Mouse (Mus musculus): ENCODE data around the gene Mrpl48.
"Not testable (repeated sequence)": the region's sequence is repeated elsewhere in the genome, so short reads cannot be mapped to it uniquely, and the experiment has no call there.

Mrpl48 gene

DNA sequence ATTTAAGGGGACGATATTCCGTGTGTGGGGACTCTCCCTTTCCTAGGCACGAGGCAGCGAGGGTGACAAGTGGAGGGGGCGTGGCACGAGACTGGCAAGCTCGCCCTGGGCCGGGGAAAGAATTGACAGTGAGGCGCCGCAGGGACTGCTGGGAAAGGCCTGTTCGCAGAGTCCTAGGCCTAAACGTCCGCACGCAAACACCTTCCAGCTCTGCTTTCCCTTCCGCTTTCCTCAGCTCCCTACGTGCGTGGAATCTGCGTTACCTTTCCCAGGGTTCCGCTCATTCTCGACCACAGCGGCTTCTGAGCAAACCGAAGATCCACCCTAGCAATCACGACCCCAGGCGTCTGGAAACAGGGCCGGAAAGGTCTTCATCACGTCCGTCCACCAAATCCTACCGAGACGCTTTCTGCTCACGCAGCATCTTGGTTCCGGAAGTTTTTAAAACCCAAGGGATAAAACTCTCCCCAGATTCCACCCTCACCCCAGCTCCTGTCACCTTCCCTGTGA lies 25.3 kb downstream of the Mrpl48 start:
- DNase-seq, result peak; percentile 69 to 78

DNA sequence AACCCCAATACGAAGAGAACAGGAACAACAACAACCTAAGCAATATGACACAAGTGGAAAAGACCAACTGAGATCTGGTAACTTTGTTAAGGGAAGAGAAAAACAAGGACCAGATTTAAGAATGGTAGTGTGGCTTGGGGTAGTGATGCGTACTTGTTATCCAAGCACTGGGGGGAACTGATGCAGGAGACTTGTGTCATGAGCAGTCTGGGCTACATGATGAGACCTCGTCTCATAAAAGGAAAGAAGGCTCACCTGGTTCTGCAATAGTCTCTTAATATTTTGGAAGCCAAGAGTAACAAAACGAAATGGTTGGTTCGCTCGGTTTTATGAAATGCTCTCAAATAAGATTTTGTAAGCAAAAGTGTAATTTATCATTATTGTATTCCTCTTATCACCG lies 25.9 kb downstream of the Mrpl48 start:
- DNase-seq, result no peak

DNA sequence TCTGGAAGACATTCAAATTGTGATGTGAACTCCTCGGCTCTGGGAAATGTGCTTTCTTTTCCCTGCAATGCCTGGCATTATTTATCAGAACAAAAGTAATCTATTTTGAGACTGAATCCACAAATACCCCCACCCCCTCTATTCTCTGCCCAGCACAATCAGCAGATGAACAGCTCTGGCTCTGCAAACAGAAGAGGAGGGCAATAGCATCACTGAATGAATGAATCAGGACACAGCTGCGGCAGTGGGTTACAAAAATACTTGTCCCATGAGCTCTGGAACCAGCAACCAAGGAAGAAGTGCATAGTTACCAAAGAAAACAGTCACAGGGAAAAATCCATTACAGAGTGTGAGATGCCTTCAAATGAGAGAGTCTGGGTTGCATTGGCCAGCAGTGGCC lies 29.3 kb downstream of the Mrpl48 start:
- DNase-seq, result no peak

DNA sequence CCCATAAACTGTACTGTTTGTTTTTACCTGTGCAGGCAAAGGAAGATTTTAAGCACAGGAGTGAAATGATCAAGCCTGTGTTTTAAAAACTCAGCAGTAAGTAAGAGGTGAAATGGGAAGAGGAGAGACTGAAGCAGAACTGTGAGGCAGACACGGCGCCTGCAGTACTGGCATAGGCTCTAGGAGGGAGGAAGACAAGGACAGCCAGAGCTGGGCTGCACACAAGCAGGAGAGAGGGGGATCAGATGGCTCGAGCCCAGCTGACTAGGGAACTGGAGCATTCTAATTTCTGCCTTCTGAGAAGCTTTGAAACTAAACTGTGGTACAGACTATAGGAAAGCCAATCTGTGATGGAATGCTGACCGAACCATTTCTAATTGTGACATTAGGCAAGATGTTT lies 35.4 kb downstream of the Mrpl48 start:
- no peak for DNase-seq

DNA sequence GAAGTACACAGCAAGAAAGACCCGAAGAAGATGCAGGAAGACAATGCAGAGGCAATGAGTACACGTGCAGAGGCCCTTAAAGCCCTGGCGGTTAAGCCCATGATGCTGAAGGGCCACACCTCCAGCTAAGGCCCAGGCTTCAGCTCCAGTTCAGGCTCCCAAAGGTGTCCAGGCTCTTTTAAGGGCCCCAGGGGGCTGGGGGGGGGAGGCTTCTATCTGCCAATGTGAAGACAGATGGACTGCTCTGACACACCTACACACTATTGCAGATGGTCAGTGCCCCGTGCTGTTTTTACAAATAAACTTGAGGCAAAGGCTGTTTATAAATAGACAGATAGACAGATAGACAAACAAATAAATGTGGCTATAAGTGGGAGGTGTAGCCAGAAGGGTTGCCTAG lies 36.0 kb downstream of the Mrpl48 start:
- no peak for DNase-seq

DNA sequence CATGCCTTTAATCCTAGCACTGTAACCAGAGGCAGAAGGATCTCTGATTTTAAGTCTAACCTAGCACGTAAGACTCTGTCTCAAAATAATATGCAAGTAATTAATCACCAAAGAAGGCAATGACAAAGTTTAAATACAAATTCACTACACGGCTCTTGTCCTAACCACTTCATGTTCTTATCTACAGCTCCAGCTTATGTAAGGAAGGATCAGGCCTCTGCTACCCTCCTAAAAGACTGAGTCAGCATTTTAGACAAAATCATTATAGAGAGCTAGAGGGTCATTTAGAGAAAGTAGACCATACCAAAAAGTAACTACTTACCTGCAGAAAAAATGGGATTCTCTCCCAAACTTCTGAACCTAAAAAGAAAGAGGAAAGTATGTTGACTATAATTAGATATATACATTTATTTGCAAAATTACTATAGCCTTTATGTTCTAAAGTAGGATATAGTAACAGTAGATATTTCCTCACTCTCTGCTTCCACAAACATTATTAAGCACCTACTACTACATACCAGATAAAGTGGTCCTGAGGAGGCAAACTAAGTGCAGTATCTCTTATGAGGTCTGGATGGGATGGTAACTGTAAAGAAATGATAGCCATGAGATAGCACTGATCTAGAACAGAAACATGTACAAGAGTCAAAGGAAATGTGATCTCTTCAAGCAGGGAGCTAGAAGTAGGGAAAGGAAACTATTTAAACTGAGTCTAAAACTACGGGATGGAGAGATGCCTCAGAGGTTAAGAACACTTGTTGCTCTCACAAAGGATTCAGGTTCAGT lies 37.0 kb downstream of the Mrpl48 start:
- DNase-seq, result no peak

DNA sequence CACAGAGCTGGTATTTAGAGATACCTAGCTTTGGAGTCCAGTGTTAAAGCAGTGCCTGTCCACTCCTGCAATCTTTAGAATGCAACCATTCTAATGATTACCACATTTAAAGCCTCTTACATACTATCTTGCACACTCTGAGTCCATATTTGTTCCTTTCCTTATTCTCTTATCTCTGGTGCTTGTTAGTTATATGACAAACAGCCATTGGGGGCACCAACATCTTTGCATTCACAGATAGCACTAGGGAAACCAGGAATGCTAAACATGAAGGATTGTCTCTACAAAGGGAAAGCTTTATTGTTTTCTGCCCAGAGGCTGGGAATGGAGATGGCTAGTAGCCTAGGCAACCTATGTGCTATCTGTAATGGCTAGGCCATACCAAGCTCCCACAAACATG lies 38.2 kb downstream of the Mrpl48 start:
- DNase-seq, result no peak

DNA sequence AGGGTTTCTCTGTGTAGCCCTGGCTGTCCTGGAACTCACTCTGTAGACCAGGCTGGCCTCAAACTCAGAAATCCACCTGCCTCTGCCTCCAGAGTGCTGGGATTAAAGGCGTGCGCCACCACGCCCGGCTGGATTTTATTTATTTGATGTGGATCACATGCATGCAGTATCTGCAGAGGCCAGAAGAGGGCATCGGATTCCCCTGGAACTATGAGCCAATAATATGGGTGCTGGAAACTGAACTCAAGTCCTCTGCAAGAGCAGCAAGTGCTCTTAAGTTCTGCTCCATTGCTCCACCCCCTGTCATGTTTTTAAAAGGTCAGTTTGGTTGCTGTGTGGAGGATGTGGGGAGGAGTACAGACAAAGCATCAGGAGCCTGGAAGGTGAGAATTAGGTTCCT lies 40.9 kb downstream of the Mrpl48 start:
- not testable (repeated sequence) for DNase-seq

DNA sequence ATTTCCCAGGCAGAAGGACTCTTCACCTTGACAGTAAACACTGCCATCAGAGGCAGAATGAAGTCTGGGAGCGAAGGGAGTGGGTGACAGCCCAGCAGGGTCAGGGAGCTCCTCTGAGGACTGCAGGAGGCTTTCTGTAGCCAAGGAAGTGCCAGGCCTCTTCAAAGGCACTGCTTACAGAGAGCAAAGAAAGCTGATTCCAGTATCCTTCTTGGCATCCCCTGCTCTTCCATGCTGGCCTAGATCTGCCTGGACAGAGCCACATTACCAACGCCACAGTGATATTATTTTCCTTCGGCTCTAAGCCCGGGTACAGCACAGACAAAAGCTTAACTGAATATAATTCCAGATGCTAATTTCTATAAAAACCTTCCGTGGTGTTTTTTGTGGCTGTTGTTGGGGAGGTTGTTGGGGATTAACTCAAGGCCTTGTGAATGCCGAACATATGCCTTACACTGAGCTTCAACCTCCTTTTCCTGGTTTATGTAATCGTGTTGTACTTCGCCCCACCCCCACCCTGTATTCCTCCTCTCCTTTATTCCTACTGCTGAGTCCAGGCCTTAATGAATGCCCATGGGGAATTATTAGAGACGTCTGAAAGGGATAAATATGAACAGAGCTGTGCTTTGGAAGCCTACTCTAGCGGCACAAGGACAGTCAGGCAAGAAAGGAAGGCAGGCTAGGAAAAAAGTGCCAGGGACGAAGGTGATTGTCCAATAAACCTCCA lies 46.1 kb downstream of the Mrpl48 start:
- no peak for DNase-seq

DNA sequence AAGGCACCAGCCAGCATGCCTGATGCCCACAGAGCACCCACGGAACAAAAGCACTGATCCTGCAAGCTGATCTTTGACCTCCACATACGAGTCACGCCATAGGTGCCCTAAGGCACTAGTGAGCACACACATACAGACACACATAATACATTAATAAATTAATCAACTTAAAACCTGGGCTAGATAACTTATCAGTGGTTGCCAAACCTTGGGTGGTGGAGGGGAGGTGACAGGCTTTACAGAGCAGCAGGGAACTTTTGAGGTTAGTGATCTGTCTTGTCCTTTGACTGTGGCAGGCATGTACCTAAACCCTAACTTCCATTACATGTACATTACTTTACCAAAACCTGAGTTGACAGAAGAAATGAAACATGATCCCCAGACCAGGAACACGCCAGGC lies 48.8 kb downstream of the Mrpl48 start:
- DNase-seq, result no peak

DNA sequence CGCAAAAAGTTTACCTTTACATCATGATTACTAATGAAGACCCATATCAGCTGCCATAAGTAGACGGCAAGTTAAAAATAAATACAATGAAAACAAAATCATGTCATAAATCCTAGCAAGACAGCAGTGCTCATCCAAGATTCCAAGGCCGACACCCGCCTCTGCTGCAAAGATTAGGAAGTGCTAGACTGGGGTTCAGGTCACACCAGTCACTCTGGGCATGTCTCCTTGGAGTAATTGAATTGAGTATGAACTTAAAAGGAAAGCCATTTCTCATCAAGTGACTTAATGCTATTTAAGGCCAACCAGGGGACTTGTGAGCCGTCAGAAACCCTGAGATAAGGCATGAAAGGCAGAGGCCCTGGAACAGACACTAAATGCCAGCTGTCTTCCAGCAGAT lies 50.9 kb downstream of the Mrpl48 start:
- DNase-seq, result no peak

DNA sequence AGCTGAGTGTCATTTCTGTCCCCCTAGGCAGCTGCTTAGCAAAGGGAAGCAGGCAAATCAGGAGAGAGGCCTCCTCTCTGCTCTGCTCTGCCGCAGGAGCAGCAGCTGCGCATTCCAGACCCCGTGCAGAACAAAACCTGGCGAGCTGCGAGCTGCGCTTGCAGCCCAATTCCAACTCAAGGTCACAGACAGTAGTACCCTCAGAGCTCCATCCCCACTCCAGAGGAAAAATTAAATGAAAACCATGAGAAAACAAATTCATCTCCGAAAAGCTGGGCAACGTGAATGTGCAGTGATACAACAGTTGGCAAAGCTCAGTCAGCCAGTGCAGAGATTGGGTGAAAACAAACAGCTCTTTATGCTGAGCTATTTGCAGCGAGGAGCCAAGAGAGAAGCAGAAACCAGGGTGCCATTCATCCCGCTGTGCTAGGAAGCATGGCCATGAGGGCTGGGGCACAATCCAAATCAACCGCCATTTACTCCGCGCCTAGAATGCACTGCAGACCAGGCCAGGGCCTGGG lies 52.6 kb downstream of the Mrpl48 start:
- no peak for DNase-seq

DNA sequence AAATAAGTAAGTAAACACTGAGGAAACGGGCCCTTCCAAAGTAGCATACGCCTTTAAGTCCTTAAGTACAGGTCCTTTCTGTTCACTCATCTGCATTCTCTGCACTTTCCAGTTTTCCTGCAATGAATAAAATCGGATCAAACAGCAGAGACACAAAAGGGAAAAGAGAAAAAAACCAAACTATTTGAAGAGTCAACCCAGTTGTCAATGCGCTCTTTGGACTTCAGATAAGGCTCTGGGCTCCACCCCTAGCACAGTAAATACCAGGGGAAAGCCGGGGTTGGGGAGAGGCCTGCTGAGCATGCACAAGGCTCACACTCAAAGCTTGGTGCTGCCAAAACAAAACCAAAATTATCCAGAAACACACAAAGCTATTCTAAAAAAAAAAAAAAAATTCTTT lies 53.2 kb downstream of the Mrpl48 start:
- DNase-seq, result no peak

DNA sequence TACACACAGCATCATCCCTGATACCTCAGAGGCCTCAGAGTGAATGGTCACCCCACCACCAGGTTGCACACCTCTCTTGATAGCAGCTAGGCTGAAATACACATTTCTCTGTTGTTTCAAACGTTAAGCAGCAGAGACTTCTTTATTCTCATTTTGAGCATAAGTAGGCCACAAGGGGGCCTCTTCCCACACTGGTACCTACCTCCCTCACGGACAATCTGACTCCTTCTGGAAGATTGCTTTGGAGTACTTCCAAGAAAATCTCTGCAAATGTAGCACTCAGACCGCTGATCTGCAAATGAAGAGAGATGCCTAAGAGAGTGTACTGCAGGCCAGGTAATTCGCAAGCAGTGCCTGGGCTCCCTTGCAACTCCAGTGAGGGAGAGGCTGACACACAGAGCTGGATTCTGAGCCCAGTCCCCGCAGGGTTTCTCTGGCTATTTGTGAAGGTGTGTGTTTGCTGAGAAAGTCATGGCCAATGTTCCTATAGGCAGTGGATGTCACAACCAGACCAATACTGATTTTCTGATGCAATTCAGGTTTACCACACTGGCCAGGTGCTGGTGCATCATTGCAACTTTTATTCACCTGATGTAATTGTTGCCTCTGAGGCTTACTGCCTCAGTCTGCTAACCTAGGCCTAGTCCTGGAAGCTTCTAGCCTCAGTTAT lies 57.6 kb downstream of the Mrpl48 start:
- no peak for DNase-seq

DNA sequence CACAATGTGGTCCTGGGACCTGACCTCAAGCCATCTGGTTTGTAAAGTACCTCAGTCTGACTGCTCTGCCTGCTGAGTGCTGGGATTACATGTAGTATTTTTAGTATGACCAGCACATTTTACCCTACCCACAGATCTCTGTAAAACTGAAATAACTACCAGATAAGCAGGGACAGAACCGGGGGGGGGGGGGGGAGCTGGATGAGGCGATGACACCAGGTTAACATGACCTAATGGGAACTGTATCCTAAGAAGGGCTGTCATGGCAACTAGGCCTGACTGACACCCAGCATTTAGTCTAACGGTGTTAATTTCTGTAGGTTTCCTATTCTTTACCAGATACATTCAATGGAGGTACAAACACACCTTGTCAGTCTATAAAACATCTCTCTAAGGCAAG lies 58.3 kb downstream of the Mrpl48 start:
- DNase-seq, result no peak

DNA sequence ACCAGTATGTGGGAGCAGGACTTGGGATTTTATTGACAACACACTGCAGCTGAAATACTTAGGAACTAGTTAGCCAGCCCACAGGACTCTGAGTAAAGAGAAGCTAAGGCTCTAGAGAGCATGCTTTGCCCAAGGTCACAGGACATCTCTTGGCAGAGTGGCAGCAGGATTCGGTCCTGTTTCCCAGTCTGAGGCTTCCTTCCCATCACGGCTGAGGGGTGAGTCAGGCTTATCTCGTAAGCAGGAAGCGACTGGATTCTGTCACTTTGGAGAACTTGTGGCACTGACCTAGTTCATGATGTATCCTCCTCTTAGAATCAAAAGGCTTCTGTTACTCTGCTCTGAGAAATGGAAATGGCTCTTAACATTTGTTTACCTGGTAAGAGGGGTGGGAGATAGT lies 60.5 kb downstream of the Mrpl48 start:
- no peak for DNase-seq

DNA sequence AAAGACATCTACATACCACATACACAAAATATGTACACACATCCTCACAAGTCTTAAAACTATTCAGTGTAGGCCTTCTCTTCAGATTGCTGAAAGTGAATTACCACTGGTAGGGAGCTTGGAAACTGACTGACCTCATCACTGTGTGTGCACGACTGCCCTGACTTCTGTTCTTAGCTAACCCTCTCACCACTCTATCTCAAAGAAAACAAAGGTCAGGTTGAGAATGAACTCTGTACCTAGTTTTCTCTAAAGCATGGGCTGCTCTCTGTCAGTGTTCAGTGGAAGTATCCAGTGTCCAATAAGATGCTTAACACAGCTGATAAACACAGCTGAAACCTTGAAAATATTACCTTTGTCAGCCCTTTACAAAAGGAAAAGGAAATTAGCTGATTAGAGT lies 63.7 kb downstream of the Mrpl48 start:
- DNase-seq, result no peak

DNA sequence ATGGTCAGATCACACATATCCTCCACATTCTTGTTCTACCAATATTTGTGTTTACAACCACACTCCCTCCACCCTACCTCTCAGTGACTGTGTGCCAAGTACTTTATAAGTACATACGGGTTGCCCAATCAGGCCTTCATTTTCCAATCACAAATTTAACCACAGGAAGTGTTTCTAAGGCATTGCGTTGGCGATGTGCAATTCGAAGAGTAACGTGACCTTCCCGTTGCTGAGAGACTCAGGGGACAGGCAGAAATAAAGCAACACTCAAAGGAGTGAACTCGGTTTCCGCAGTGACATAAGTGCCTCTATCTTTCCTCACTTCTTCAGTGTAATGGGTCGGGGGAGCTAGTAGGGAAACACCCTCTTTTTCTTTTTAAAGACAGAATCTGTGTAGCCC lies 68.6 kb downstream of the Mrpl48 start:
- no peak for DNase-seq

DNA sequence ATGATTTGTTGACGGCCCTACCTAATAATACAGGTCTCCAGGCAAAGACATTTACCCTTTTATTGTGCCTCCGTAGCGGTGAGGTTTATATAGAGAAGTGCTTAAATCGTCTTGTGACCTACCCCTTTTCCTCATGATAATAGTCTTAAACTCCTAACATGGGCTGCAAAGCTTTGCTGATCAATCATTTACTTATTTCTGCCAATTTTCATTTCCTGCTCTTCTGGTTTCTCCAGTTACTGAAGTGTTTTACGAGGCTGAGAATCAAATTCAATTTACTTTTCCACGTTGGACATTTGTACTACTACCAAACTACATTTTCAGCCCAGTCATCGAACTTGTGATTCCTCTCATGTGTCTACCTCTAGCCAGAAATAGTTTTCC lies 70.6 kb downstream of the Mrpl48 start:
- no peak for DNase-seq

DNA sequence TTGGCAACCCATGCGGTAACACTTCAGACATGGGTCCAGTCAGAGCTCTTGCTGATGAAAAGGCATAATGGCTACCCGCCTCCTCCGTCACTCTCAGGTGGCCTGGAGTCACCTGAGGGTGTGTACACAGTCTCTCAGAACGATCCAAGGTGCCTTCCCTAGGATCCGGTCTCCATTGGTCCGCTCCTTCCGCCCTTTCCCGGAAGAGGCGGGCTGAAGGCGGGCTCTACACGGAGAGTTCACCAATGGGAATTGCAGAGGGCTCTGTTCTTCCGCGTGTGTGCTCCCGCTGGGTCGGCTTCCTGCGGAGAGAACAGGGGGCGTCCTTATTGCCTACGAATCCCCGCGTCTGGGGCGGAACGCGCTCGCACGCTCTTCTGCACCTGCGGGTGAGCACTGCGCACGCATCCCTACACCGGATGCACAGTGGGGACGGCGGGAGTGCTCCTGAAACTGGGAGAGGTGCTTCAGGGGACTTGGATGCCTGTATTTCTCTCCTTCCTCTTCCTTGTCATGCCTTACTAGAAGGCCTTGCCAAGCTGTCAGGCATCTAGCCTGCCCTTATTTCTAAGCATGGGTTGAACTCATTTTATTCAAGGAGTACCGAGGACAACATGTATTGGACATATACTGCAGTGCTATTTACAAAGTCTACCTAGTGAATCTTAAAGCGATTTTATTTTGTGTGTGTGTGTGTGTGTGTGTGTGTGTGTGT lies 71.1 kb downstream of the Mrpl48 start, which contains the start of gene Coa4:
TSS of gene Coa4 (plus strand) at position 268 of the 715 bp plus-strand sequence.
- DNase-seq, result peak; percentile 81 to 86

DNA sequence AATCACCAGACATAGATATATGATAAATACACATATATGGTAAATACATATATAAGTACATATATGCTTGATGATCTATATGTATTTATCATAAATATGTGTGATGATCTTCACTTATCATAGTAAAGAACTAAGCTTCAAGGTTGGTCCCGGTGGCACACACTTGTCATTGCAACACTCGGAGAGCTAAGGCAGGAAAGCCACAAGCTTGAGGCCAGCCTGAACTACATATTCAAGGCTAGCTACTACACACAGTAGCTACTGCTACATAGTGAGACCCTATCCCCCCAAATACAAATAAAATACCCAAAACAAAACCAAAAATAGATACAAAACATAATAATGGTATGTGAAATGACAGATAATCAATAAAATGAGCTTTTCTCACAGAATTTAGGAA lies 72.3 kb downstream of the Mrpl48 start:
- DNase-seq, result no peak

DNA sequence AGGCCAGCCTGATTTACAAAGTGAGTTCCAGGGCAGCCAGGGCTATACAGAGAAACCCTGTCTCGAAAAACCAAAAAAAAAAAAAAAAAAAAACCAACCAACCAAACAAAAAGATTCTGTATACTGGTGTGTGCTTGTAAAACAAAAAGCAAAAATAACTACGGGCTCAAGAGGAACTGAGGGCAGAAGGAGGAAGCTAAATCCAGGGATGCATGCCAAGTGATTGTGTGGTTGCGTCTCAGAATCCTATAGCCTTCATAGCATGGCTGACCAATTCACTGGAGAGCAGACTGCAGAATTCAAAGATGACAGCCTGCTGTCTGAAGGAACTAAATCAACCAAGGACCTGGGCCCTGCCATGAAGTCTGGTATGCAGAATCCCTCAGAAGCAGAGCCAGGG lies 73.9 kb downstream of the Mrpl48 start:
- DNase-seq, result no peak

DNA sequence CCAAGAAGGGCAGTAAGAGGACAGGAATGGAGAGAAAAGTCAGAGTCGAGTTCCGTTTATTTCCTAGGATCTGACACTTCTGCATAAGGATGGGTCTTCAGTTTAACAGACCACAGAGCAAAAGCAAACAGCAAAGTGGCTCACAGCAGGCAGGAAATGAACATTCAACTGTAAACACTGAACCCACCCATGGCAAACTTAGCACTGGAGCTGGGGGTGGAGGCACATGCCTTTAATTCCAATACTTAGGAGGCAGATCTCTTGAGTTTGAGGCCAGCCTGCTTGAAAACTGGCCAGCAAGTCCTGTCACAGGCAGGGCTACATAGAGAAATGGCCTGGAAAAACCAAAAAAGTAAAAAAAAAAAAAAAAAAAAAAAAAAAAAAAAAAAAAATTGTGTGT lies 74.6 kb downstream of the Mrpl48 start:
- no peak for DNase-seq
